Mouse (Mus musculus): Measurements from ENCODE around the gene Kcns3. TPM values are rescaled to one million over a fixed set of nuclear protein-coding genes. Genes with fewer than 3 reads are reported as not detected.

The Kcns3 gene
- 1.9 and 2.6 TPM in 2 replicates for polyA plus RNA-seq (2012; rRNA removed)

GRCm38 (mm10) chr12:11151015-11151414 lies at the start of gene Kcns3:
TSS of gene Kcns3 (minus strand) at chr12:11151056.

Other genes with a start within 250 kb of the Kcns3 start
- 0.29 TPM in 1 of 2 replicates, not detected in the other for gene Msgn1, start 57.9 kb upstream of the Kcns3 start, polyA plus RNA-seq (2012; rRNA removed)
- gene Gen1, start 114.7 kb upstream of the Kcns3 start, polyA plus RNA-seq (2012; rRNA removed), result 0.20 and 0.35 TPM in 2 replicates
- 2.7 and 5.0 TPM in 2 replicates for gene Smc6, start 114.8 kb upstream of the Kcns3 start, polyA plus RNA-seq (2012; rRNA removed)